Mouse (Mus musculus) ES-E14 (cell line): ENCODE measurements around the gene Pla2g5.

ENCODE experiments used
- CHD2 ChIP-seq: IDR thresholded peaks from 2 replicates; pipeline ENCODE4 v1.6.1; 2014; ENCODE audit warnings: mild to moderate bottlenecking, low read depth, low read length, inconsistent platforms
- HCFC1 ChIP-seq: IDR thresholded peaks from 2 replicates; pipeline ENCODE4 v1.6.1; 2012; ENCODE audit warnings: low read length, inconsistent platforms, borderline replicate concordance; ENCODE audit not compliant: insufficient read depth
- MAFK ChIP-seq: IDR thresholded peaks from 2 replicates; pipeline ENCODE4 v1.6.1; 2014; ENCODE audit warnings: mild to moderate bottlenecking, low read depth, low read length, inconsistent platforms; ENCODE audit not compliant: insufficient read depth
- ZC3H11A ChIP-seq: IDR thresholded peaks from 2 replicates; pipeline ENCODE4 v1.6.1; 2012; ENCODE audit warnings: low read depth, mild to moderate bottlenecking, inconsistent platforms, low read length, borderline replicate concordance
- ZNF384 ChIP-seq: IDR thresholded peaks from 2 replicates; pipeline ENCODE4 v1.6.1; 2012; ENCODE audit warnings: low read depth, low read length, inconsistent platforms

- no peak for TF ChIP-seq HCFC1
- no peak for TF ChIP-seq MAFK
- no peak for TF ChIP-seq ZNF384
- TF ChIP-seq CHD2, result no peak
- no peak for TF ChIP-seq ZC3H11A
Measured at GRCm38 (mm10) chr4:138819101-138819500, 44.2 kb downstream of the Pla2g5 start.
